In genomic region chr12:4768492-4769332, GRCm38 (mm10) we compare ENCODE assay signal across 8 mouse cellular contexts. TPM values are rescaled to one million over a fixed set of nuclear protein-coding genes. Genes with fewer than 3 reads are reported as not detected.
A peak's percentile ranks its signal among the peaks of the same experiment; 100 is the strongest.
DNase-seq lines count a peak whose midpoint lies in the region; ATAC-seq and TF ChIP-seq lines count a peak whose summit lies in the region.

Pfn4 (plus strand) TSS chr12:4769022.
Fam228b (minus strand) TSS chr12:4769267.

- peak; percentile 96 for TF ChIP-seq CTCF in lung, postnatal 0 days (IDR thresholded peaks at IDR 0.05)

- peak; percentile 96 for DNase-seq in R1 (ENCODE audit: low read depth, low spot score)
- peak; percentile 99 to 100 for DNase-seq in cerebellum, postnatal 14 days
- DNase-seq in frontal cortex, postnatal 14 days (ENCODE audit: low spot score in 2 of 2): peak; percentile 94 to 97
- DNase-seq in layer of hippocampus, postnatal 10 days (ENCODE audit: low spot score in 2 of 2): peak; percentile 99
- DNase-seq in lung, postnatal 0 days (ENCODE audit: low spot score): peak; percentile 94
- peak; percentile 99 for DNase-seq in ovary, postnatal 10 days (ENCODE audit: low spot score)
- peak; percentile 93 for DNase-seq in thymus, postnatal 0 days (ENCODE audit: low spot score)

- peak within 1 kb of the TSS; percentile 66 for H3K4me2 ChIP-seq in hindbrain, embryonic 12.5 days (replicated peaks)
- H3K4me2 ChIP-seq in lung, postnatal 0 days (replicated peaks; ENCODE audit: low read depth, low read length): peak within 1 kb of the TSS; percentile 61

- peaks cover 3% of the 10 kb centered on the region for H3K4me1 ChIP-seq in hindbrain, embryonic 12.5 days
- H3K4me1 ChIP-seq in lung, postnatal 0 days (ENCODE audit: insufficient read depth, low read depth, low read length): no peaks in the 10 kb centered on the region

- no peak for TF ChIP-seq EP300 in lung, postnatal 0 days (IDR thresholded peaks at IDR 0.05)

- no peaks in the 10 kb centered on the region for H3K36me3 ChIP-seq in hindbrain, embryonic 12.5 days
- no peaks in the 10 kb centered on the region for H3K36me3 ChIP-seq in lung, postnatal 0 days (ENCODE audit: insufficient read depth, low read length)

- H3K4me3 ChIP-seq in hindbrain, embryonic 12.5 days: peak within 1 kb of the TSS; percentile 68
- peak within 1 kb of the TSS; percentile 66 for H3K4me3 ChIP-seq in lung, postnatal 0 days (ENCODE audit: low read depth, low read length)

- peak; percentile 100 for ATAC-seq in hindbrain, embryonic 12.5 days (ENCODE audit: low FRiP score)
- peak; percentile 98 for ATAC-seq in lung, postnatal 0 days

- H3K27me3 ChIP-seq in hindbrain, embryonic 12.5 days: no peaks in the 10 kb centered on the region
- no peaks in the 10 kb centered on the region for H3K27me3 ChIP-seq in lung, postnatal 0 days (replicated peaks; ENCODE audit: insufficient read depth, low read length)

- H3K9ac ChIP-seq in hindbrain, embryonic 12.5 days: peak within 1 kb of the TSS; percentile 78
- H3K9ac ChIP-seq in lung, postnatal 0 days (replicated peaks; ENCODE audit: low read depth): peak within 1 kb of the TSS; percentile 59

- 3% methylated on average over 60 of the region's 61 CpGs for WGBS in hindbrain, embryonic 12.5 days
- 3% methylated on average over 60 of the region's 61 CpGs for WGBS in lung, postnatal 0 days

- H3K27ac ChIP-seq in hindbrain, embryonic 12.5 days: peak within 1 kb of the TSS; percentile 94
- H3K27ac ChIP-seq in lung, postnatal 0 days (ENCODE audit: low read length): peak within 1 kb of the TSS; percentile 67

- H3K9me3 ChIP-seq in hindbrain, embryonic 12.5 days (replicated peaks): no peaks in the 10 kb centered on the region
- no peaks in the 10 kb centered on the region for H3K9me3 ChIP-seq in lung, postnatal 0 days (ENCODE audit: low read length)

RNA-seq across cellular contexts. Expression of gene Pfn4, which starts in this region (rescaled TPM):
- 5.8 and 7.4 TPM in 2 replicates for polyA plus RNA-seq in hindbrain, embryonic 12.5 days (2016; fragmentation: Nextera tagmentation; extraction: Ambion mirVana)
- 10 to 100 TPM; 12.8 to 13.7 TPM for total RNA-seq in layer of hippocampus, postnatal 10 days (2021)
- 1.1 and 1.3 TPM in 2 replicates for polyA plus RNA-seq in lung, postnatal 0 days (2015; fragmentation: Nextera tagmentation; extraction: Ambion mirVana)
- polyA plus RNA-seq in thymus, postnatal 0 days (2015; fragmentation: Nextera tagmentation; extraction: Ambion mirVana): 2.0 and 2.2 TPM in 2 replicates

RNA-seq across cellular contexts. Expression of gene Fam228b, which starts in this region (rescaled TPM):
- 4.1 and 5.2 TPM in 2 replicates for polyA plus RNA-seq in hindbrain, embryonic 12.5 days (2016; fragmentation: Nextera tagmentation; extraction: Ambion mirVana)
- total RNA-seq in layer of hippocampus, postnatal 10 days (2021): 10 to 100 TPM; 19.5 to 25.1 TPM
- polyA plus RNA-seq in lung, postnatal 0 days (2015; fragmentation: Nextera tagmentation; extraction: Ambion mirVana): 1.1 and 1.2 TPM in 2 replicates
- 2.4 and 3.6 TPM in 2 replicates for polyA plus RNA-seq in thymus, postnatal 0 days (2015; fragmentation: Nextera tagmentation; extraction: Ambion mirVana)

Comparison
In these comparisons a context has a peak if more than half of its experiments do, and no peak if none do; other contexts are left out.
1. Peak in every context shown above with its lines: DNase-seq, ATAC-seq, H3K4me3 ChIP-seq and H3K27ac ChIP-seq.